Mouse (Mus musculus) spleen, embryonic (tissue): ENCODE data around the gene Aspscr1.

ENCODE experiments used
- CTCF ChIA-PET: fragments of 350-600 bp; sonication (Branson Sonifier 250); formaldehyde crosslinking; loops from one replicate; lab custom pipeline; 2022; lab: Charles Lee

Gene Aspscr1

GRCm38 (mm10) chr11:120679909-120680308, 7.1 kb downstream of the Aspscr1 start:
- CTCF ChIA-PET: no interaction called here

GRCm38 (mm10) chr11:120682683-120683082, 9.9 kb downstream of the Aspscr1 start:
- CTCF ChIA-PET: no interaction called here

- CTCF ChIA-PET: no interaction called here
Measured at GRCm38 (mm10) chr11:120683536-120683935, 10.8 kb downstream of the Aspscr1 start.

GRCm38 (mm10) chr11:120684086-120684485, 11.3 kb downstream of the Aspscr1 start:
- CTCF ChIA-PET: no interaction called here

GRCm38 (mm10) chr11:120684660-120685059, 11.9 kb downstream of the Aspscr1 start:
- CTCF ChIA-PET: no interaction called here

GRCm38 (mm10) chr11:120686650-120687272, 14.0 kb downstream of the Aspscr1 start:
- CTCF ChIA-PET: no interaction called here

- CTCF ChIA-PET: no interaction called here
Measured at GRCm38 (mm10) chr11:120689365-120689764, 16.6 kb downstream of the Aspscr1 start.

GRCm38 (mm10) chr11:120692471-120693011, 19.8 kb downstream of the Aspscr1 start:
- CTCF ChIA-PET: no interaction called here

- CTCF ChIA-PET: no interaction called here
Measured at GRCm38 (mm10) chr11:120693461-120693860, 20.7 kb downstream of the Aspscr1 start.

GRCm38 (mm10) chr11:120695184-120695583, 22.4 kb downstream of the Aspscr1 start:
- CTCF ChIA-PET: no interaction called here

GRCm38 (mm10) chr11:120695641-120696040, 22.9 kb downstream of the Aspscr1 start:
- CTCF ChIA-PET: no interaction called here

- CTCF ChIA-PET: no interaction called here
Measured at GRCm38 (mm10) chr11:120696568-120696967, 23.8 kb downstream of the Aspscr1 start.

GRCm38 (mm10) chr11:120697741-120698140, 25.0 kb downstream of the Aspscr1 start:
- CTCF ChIA-PET: no interaction called here

GRCm38 (mm10) chr11:120703696-120704454, 31.1 kb downstream of the Aspscr1 start:
- CTCF ChIA-PET: no interaction called here

GRCm38 (mm10) chr11:120704486-120705325, 31.9 kb downstream of the Aspscr1 start:
- CTCF ChIA-PET: no interaction called here

- CTCF ChIA-PET: no interaction called here
Measured at GRCm38 (mm10) chr11:120706120-120706519, 33.3 kb downstream of the Aspscr1 start.

- CTCF ChIA-PET: interaction anchor here (0.6 kb wide), 1 partner anchor 873 kb away, joined by 3 read pairs; no protein-coding TSS in a partner anchor
Measured at GRCm38 (mm10) chr11:120707225-120707624, 34.5 kb downstream of the Aspscr1 start.

GRCm38 (mm10) chr11:120707969-120708368, 35.2 kb downstream of the Aspscr1 start:
- CTCF ChIA-PET: no interaction called here

- CTCF ChIA-PET: interaction anchor here (0.7 kb wide), 1 partner anchor 214 kb away, joined by 3 read pairs; no protein-coding TSS in a partner anchor
Measured at GRCm38 (mm10) chr11:120709551-120709950, 36.8 kb downstream of the Aspscr1 start.

- CTCF ChIA-PET: no interaction called here
Measured at GRCm38 (mm10) chr11:120710672-120711071, 37.9 kb downstream of the Aspscr1 start.

GRCm38 (mm10) chr11:120711980-120712604, 39.3 kb downstream of the Aspscr1 start:
- CTCF ChIA-PET: interaction anchor here (0.6 to 1.3 kb wide), 3 partner anchors 8 to 89 kb away, joined by 3 read pairs; no protein-coding TSS in a partner anchor
